Mouse (Mus musculus): ENCODE data around the gene Ptcra. TPM values are rescaled to one million over a fixed set of nuclear protein-coding genes. Genes with fewer than 3 reads are reported as not detected.

Ptcra gene
- polyA plus RNA-seq, 1 experiment from 2014 or later, result 0.29 TPM

- WGBS, result 97% methylated on average over 3 of the region's 3 CpGs
- Histone ChIP-seq H3K4me2 (replicated peaks; ENCODE audit: low read depth, low read length) (no peak overlapping the region), H3K9me3 (ENCODE audit: low read length) (no peaks in the 10 kb centered on the region), H3K4me1 (ENCODE audit: insufficient read depth, low read length) (no peaks in the 10 kb centered on the region), H3K27me3 (ENCODE audit: insufficient read depth, low read length) (0 out of 2 replicates have a peak, but pooled peaks cover under 1% of the 10 kb centered on the region), H3K9ac (replicated peaks; ENCODE audit: low read length) (no peak overlapping the region), H3K4me3 (ENCODE audit: low read length) (no peak overlapping the region), H3K27ac (ENCODE audit: low read length) (no peak overlapping the region), H3K36me3 (ENCODE audit: insufficient read depth, low read length) (peaks cover 17% of the 10 kb centered on the region)
- ATAC-seq (ENCODE audit: low FRiP score, low TSS enrichment), result no peak
Observed at GRCm38 (mm10) chr17:46734055-46734454, 29.5 kb downstream of the Ptcra start.

GRCm38 (mm10) chr17:46728904-46729318 lies 34.6 kb downstream of the Ptcra start, which contains the start of gene Gnmt:
Gene Gnmt (minus strand): TSS chr17:46729168.
- ATAC-seq (ENCODE audit: low FRiP score, low TSS enrichment), result peak; percentile 79
- Histone ChIP-seq H3K27me3 (ENCODE audit: insufficient read depth, low read length) (0 out of 2 replicates have a peak, but pooled peaks cover 6% of the 10 kb centered on the region), H3K36me3 (ENCODE audit: insufficient read depth, low read length) (peaks cover 8% of the 10 kb centered on the region; the same call in 1 of the 2 replicates), H3K4me1 (ENCODE audit: insufficient read depth, low read length) (0 out of 2 replicates have a peak, but pooled peaks cover 4% of the 10 kb centered on the region), H3K9ac (replicated peaks; ENCODE audit: low read length) (peak within 1 kb of the TSS; percentile 31; the same call in 1 of the 2 replicates), H3K4me2 (replicated peaks; ENCODE audit: low read depth, low read length) (peak within 1 kb of the TSS; percentile 42), H3K9me3 (ENCODE audit: low read length) (no peaks in the 10 kb centered on the region), H3K4me3 (ENCODE audit: low read length) (peak within 1 kb of the TSS; percentile 25), H3K27ac (ENCODE audit: low read length) (no peak within 1 kb of the TSS)
- 15% methylated on average over 24 of the region's 24 CpGs for WGBS

DNA sequence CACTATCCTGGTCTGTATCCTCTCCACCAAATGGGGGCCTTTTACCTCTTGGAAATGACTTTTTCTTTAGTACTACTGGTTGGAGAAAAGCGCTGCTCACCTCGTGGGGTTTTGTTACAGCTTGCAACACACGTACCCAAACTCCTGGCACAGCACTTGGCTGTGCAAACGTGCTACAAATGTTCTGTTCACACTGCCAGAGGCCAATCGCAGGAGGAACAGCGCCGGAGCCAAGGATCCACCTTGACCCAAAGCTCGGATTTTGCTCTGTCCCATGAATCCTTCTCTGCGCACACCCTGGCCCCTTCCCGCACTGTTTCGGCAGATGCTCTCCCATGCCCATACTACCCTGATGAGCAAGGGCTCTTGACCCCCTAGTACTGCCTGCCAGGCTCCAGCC lies 35.0 kb downstream of the Ptcra start:
- Histone ChIP-seq H3K9me3 (ENCODE audit: low read length) (no peaks in the 10 kb centered on the region), H3K4me1 (ENCODE audit: insufficient read depth, low read length) (0 out of 2 replicates have a peak, but pooled peaks cover 4% of the 10 kb centered on the region), H3K36me3 (ENCODE audit: insufficient read depth, low read length) (peaks cover 11% of the 10 kb centered on the region; the same call in 1 of the 2 replicates), H3K9ac (replicated peaks; ENCODE audit: low read length) (peak overlapping the region; percentile 31; the same call in 1 of the 2 replicates), H3K4me3 (ENCODE audit: low read length) (peak overlapping the region; percentile 25), H3K4me2 (replicated peaks; ENCODE audit: low read depth, low read length) (peak overlapping the region; percentile 42), H3K27ac (ENCODE audit: low read length) (no peak overlapping the region), H3K27me3 (ENCODE audit: insufficient read depth, low read length) (0 out of 2 replicates have a peak, but pooled peaks cover 6% of the 10 kb centered on the region)
- ATAC-seq (ENCODE audit: low FRiP score, low TSS enrichment), result no peak
- 42% methylated on average over 11 of the region's 11 CpGs for WGBS

- 41% methylated on average over 6 of the region's 6 CpGs for WGBS
- 0 out of 2 replicates have a peak, but pooled peaks cover 6% of the 10 kb centered on the region for H3K27me3 ChIP-seq (ENCODE audit: insufficient read depth, low read length)
- ATAC-seq (ENCODE audit: low FRiP score, low TSS enrichment), result no peak
- peaks cover 16% of the 10 kb centered on the region; the same call in 1 of the 2 replicates for H3K36me3 ChIP-seq (ENCODE audit: insufficient read depth, low read length)
- H3K9ac ChIP-seq (replicated peaks; ENCODE audit: low read length), result no peak overlapping the region
- no peak overlapping the region for H3K4me3 ChIP-seq (ENCODE audit: low read length)
- 0 out of 2 replicates have a peak, but pooled peaks cover 4% of the 10 kb centered on the region for H3K4me1 ChIP-seq (ENCODE audit: insufficient read depth, low read length)
- no peak overlapping the region for H3K4me2 ChIP-seq (replicated peaks; ENCODE audit: low read depth, low read length)
- no peaks in the 10 kb centered on the region for H3K9me3 ChIP-seq (ENCODE audit: low read length)
- no peak overlapping the region for H3K27ac ChIP-seq (ENCODE audit: low read length)
Observed at GRCm38 (mm10) chr17:46728021-46728420, 35.5 kb downstream of the Ptcra start.

- H3K27me3 ChIP-seq (ENCODE audit: insufficient read depth, low read length), result 0 out of 2 replicates have a peak, but pooled peaks cover 6% of the 10 kb centered on the region
- no peak overlapping the region for H3K27ac ChIP-seq (ENCODE audit: low read length)
- H3K9me3 ChIP-seq (ENCODE audit: low read length), result no peaks in the 10 kb centered on the region
- no peak overlapping the region for H3K4me3 ChIP-seq (ENCODE audit: low read length)
- no peak overlapping the region for H3K4me2 ChIP-seq (replicated peaks; ENCODE audit: low read depth, low read length)
- H3K9ac ChIP-seq (replicated peaks; ENCODE audit: low read length), result no peak overlapping the region
- 86% methylated on average over 11 of the region's 11 CpGs for WGBS
- H3K36me3 ChIP-seq (ENCODE audit: insufficient read depth, low read length), result peaks cover 20% of the 10 kb centered on the region; the same call in 1 of the 2 replicates
- ATAC-seq (ENCODE audit: low FRiP score, low TSS enrichment), result no peak
- H3K4me1 ChIP-seq (ENCODE audit: insufficient read depth, low read length), result 0 out of 2 replicates have a peak, but pooled peaks cover 4% of the 10 kb centered on the region
Observed at GRCm38 (mm10) chr17:46727271-46727670, 36.2 kb downstream of the Ptcra start.

DNA sequence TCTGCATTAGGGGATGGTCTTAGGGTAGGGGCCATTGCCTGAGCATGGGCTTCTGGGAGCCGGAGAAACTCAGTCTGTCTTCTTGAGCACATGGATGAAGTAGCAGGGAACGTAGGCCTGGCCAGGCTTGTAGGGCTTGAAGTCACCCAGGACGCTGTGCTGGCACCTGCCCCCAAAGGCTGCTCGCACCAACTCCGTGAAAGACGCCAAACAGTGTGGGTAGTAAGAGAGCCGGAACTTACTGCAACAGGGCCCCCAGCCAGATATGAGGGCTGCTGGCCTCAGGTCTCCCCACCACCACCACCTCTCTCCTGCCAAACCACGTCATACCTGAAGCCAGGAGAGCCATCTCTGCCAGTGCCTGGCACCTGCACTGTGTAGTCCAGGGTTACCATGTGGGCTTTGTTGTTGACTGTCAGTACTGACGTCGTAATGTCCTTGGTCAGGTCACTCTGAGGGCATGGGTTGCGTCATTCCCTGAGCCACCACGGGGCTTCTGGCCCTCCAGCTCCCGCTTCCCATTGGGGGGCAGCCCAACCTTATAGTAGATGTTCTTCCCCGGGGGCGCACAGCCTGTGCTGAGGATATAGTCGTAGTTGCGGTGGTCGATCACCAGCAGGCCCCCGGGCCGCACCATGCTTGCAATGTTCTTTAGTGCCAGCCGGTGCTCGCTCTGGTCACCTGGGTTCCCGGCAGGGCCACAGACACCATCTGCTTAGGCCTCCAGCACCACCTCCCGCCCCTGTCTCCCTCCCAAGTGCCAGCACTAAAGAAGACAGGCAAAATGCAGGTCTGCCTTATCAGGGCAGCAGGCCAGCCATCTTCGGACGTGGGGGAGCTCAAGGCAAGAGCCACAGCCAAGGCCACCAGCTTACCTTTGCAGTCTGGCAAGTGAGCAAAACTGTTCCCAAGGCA lies 37.5 kb downstream of the Ptcra start:
- Histone ChIP-seq H3K4me2 (replicated peaks; ENCODE audit: low read depth, low read length) (no peak overlapping the region), H3K36me3 (ENCODE audit: insufficient read depth, low read length) (peaks cover 29% of the 10 kb centered on the region; the same call in 1 of the 2 replicates), H3K9me3 (ENCODE audit: low read length) (no peaks in the 10 kb centered on the region), H3K27ac (ENCODE audit: low read length) (no peak overlapping the region), H3K4me3 (ENCODE audit: low read length) (no peak overlapping the region), H3K4me1 (ENCODE audit: insufficient read depth, low read length) (0 out of 2 replicates have a peak, but pooled peaks cover 4% of the 10 kb centered on the region), H3K27me3 (ENCODE audit: insufficient read depth, low read length) (0 out of 2 replicates have a peak, but pooled peaks cover 6% of the 10 kb centered on the region), H3K9ac (replicated peaks; ENCODE audit: low read length) (no peak overlapping the region)
- 91% methylated on average over 26 of the region's 26 CpGs for WGBS
- ATAC-seq (ENCODE audit: low FRiP score, low TSS enrichment), result no peak

- H3K9me3 ChIP-seq (ENCODE audit: low read length), result no peaks in the 10 kb centered on the region
- peaks cover 36% of the 10 kb centered on the region for H3K36me3 ChIP-seq (ENCODE audit: insufficient read depth, low read length)
- H3K4me3 ChIP-seq (ENCODE audit: low read length), result no peak overlapping the region
- H3K9ac ChIP-seq (replicated peaks; ENCODE audit: low read length), result no peak overlapping the region
- ATAC-seq (ENCODE audit: low FRiP score, low TSS enrichment), result 0 out of 2 replicates have a peak, but pooled peaks have one; percentile 36
- H3K27ac ChIP-seq (ENCODE audit: low read length), result no peak overlapping the region
- no peak overlapping the region for H3K4me2 ChIP-seq (replicated peaks; ENCODE audit: low read depth, low read length)
- WGBS, result 42% methylated on average over 9 of the region's 9 CpGs
- 0 out of 2 replicates have a peak, but pooled peaks cover 6% of the 10 kb centered on the region for H3K27me3 ChIP-seq (ENCODE audit: insufficient read depth, low read length)
- 0 out of 2 replicates have a peak, but pooled peaks cover 4% of the 10 kb centered on the region for H3K4me1 ChIP-seq (ENCODE audit: insufficient read depth, low read length)
Observed at GRCm38 (mm10) chr17:46725273-46725672, 38.2 kb downstream of the Ptcra start.

DNA sequence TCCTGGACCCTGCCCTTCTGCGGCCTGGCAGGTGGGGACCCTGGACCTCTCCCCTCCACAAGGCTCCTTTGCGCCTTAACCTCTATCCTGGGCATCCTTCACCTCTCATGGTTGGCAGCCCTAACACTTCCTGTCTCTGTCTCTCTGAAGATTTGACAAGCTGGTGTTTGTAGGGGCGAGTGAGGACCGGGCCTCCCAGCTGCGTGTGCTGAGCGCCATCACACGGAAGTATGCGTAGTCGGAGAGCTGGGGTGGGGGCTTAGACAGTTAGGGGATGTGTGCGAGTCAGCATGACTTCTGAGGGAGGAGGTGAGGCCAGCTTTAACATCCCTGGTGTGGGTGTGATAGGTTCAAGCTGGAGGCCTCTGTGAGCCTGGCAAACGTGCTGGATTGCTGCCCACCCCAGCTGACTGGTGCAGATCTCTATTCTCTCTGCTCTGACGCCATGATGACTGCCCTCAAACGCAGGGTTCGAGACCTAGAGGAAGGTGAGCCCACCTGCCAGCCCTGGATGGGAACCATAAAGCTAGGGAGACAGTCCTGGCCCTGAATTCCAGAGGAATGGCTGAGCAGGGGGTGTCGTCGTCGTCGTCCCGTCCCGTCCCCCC lies 38.9 kb downstream of the Ptcra start:
- H3K9ac ChIP-seq (replicated peaks; ENCODE audit: low read length), result no peak overlapping the region
- H3K4me1 ChIP-seq (ENCODE audit: insufficient read depth, low read length), result 0 out of 2 replicates have a peak, but pooled peaks cover 4% of the 10 kb centered on the region
- H3K4me3 ChIP-seq (ENCODE audit: low read length), result no peak overlapping the region
- 0 out of 2 replicates have a peak, but pooled peaks cover 6% of the 10 kb centered on the region for H3K27me3 ChIP-seq (ENCODE audit: insufficient read depth, low read length)
- no peak overlapping the region for H3K27ac ChIP-seq (ENCODE audit: low read length)
- ATAC-seq (ENCODE audit: low FRiP score, low TSS enrichment), result no peak
- 72% methylated on average over 19 of the region's 20 CpGs for WGBS
- H3K4me2 ChIP-seq (replicated peaks; ENCODE audit: low read depth, low read length), result no peak overlapping the region
- no peaks in the 10 kb centered on the region for H3K9me3 ChIP-seq (ENCODE audit: low read length)
- peaks cover 36% of the 10 kb centered on the region for H3K36me3 ChIP-seq (ENCODE audit: insufficient read depth, low read length)

- Histone ChIP-seq H3K9me3 (ENCODE audit: low read length) (no peaks in the 10 kb centered on the region), H3K27ac (ENCODE audit: low read length) (no peak overlapping the region), H3K9ac (replicated peaks; ENCODE audit: low read length) (no peak overlapping the region), H3K36me3 (ENCODE audit: insufficient read depth, low read length) (peaks cover 47% of the 10 kb centered on the region), H3K27me3 (ENCODE audit: insufficient read depth, low read length) (no peaks in the 10 kb centered on the region), H3K4me1 (ENCODE audit: insufficient read depth, low read length) (no peaks in the 10 kb centered on the region), H3K4me2 (replicated peaks; ENCODE audit: low read depth, low read length) (no peak overlapping the region), H3K4me3 (ENCODE audit: low read length) (no peak overlapping the region)
- no peak for ATAC-seq (ENCODE audit: low FRiP score, low TSS enrichment)
- 82% methylated on average over 7 of the region's 7 CpGs for WGBS
Observed at GRCm38 (mm10) chr17:46721077-46721476, 42.4 kb downstream of the Ptcra start.
